16 mouse cellular contexts compared by ENCODE assay signal in the genomic region with DNA sequence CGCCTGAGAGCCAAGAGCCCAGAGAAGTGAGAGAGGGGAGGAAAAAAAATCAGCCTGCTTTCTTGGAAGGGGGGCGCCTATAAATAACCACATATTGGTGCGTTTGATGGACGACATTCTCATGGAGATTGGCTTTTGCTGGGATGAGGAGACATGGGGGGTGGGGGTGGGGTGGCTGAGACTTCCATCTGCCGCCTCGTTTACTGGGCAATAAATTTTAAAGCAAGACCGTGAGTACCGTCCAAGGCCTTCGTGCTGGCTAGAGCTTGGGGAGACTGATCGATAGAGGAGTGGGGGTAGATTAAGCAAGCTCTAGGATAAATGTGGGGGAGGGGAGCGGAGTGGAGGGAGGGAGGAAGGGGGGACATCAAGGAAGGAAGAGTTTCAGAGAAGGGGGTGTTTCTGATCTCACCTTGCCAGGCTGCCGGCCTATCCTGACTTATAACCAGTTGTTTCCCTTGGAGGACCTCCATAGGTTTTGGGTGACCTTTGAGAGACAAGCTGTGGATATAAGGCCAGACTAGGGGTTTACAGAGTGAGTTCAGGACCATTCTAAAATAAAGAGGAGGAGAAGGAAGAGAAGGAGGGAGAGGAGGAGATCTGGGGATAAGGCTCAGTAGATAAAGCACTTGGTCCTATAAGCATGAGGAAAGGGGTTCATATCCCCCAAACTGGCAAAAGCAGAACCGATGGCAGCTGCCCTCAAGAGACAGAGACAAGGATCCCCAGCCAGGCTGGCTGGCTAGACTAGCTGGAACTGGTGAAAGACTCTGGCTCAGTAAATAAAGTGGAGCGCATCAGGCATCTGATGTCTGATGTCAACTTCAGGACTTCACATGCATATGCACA. TPM values are rescaled to one million over a fixed set of nuclear protein-coding genes. Genes with fewer than 3 reads are reported as not detected.
DNase-seq lines count a peak whose midpoint lies in the region; ATAC-seq lines count a peak whose summit lies in the region.
"Had no signal": no experiment of that assay in that cellular context is flagged by ENCODE, and none has a peak within 500 bp of the region (broad histone marks: within the 10 kb centered on the region; RNA-seq: fewer than 3 reads in every experiment).

No protein-coding gene starts in this region.

- WGBS in kidney, embryonic 16.5 days: 22% methylated on average over 14 of the region's 14 CpGs
- 35% methylated on average over 14 of the region's 14 CpGs for WGBS in embryonic facial prominence, embryonic 10.5 days
- WGBS in forebrain, embryonic 16.5 days: 21% methylated on average over 14 of the region's 14 CpGs
- WGBS in limb, embryonic 13.5 days: 15% methylated on average over 14 of the region's 14 CpGs

- no peak overlapping the region for H3K9ac ChIP-seq in kidney, embryonic 16.5 days (replicated peaks; ENCODE audit: low read length)
- 0 out of 2 replicates have a peak overlapping the region, but pooled peaks have one; percentile 16 for H3K9ac ChIP-seq in forebrain, embryonic 16.5 days (replicated peaks; ENCODE audit: low read depth, low read length)
- no peak overlapping the region for H3K9ac ChIP-seq in limb, embryonic 13.5 days
- H3K9ac ChIP-seq: liver, embryonic 12.5 days; lung, embryonic 15.5 days had no signal

- peaks cover 49% of the 10 kb centered on the region for H3K4me1 ChIP-seq in kidney, embryonic 16.5 days (ENCODE audit: insufficient read depth, low read length)
- peaks cover 48% of the 10 kb centered on the region for H3K4me1 ChIP-seq in embryonic facial prominence, embryonic 10.5 days
- peaks cover 28% of the 10 kb centered on the region for H3K4me1 ChIP-seq in forebrain, embryonic 16.5 days (replicated peaks; ENCODE audit: control insufficient read depth, insufficient read depth, low read length)
- H3K4me1 ChIP-seq in limb, embryonic 13.5 days: peaks cover 43% of the 10 kb centered on the region

- no peak for ATAC-seq in kidney, embryonic 16.5 days (ENCODE audit: low FRiP score, low TSS enrichment)
- ATAC-seq in forebrain, embryonic 16.5 days: 0 out of 2 replicates have a peak, but pooled peaks have one; percentile 15
- ATAC-seq in limb, embryonic 13.5 days (ENCODE audit: low FRiP score, low read depth): no peak
- ATAC-seq in erythroid progenitor cell, adult 5-6 weeks (replicated peaks; ENCODE audit: low FRiP score, poor library complexity, severe bottlenecking): no peak
- ATAC-seq: CD4-positive, CD25-positive, alpha-beta regulatory T cell, adult 4 months; liver, embryonic 12.5 days had no signal

- no peak for DNase-seq in kidney, adult 18-20 months
- DNase-seq in embryonic facial prominence, embryonic 10.5 days (ENCODE audit: low spot score): peak; percentile 7
- no peak for DNase-seq in thymus, adult 18-20 months
- DNase-seq in spleen, postnatal 36 days (ENCODE audit: low spot score in 2 of 2): no peak
- DNase-seq: adrenal gland, postnatal 36 days; cerebellum, postnatal 25 days; gastrocnemius, postnatal 36 days; thymus, postnatal 4 days had no signal

- H3K27ac ChIP-seq in kidney, embryonic 16.5 days (ENCODE audit: low read length): no peak overlapping the region
- no peak overlapping the region for H3K27ac ChIP-seq in embryonic facial prominence, embryonic 10.5 days (replicated peaks)
- no peak overlapping the region for H3K27ac ChIP-seq in forebrain, embryonic 16.5 days (ENCODE audit: low read length)
- no peak overlapping the region for H3K27ac ChIP-seq in limb, embryonic 13.5 days
- H3K27ac ChIP-seq: kidney, postnatal 0 days; liver, embryonic 12.5 days; lung, embryonic 15.5 days had no signal

- H3K4me3 ChIP-seq in kidney, embryonic 16.5 days (ENCODE audit: low read length): no peak overlapping the region
- H3K4me3 ChIP-seq in embryonic facial prominence, embryonic 10.5 days: no peak overlapping the region
- H3K4me3 ChIP-seq in forebrain, embryonic 16.5 days (replicated peaks; ENCODE audit: low read length): peak overlapping the region; percentile 10; the same call in 1 of the 2 replicates
- H3K4me3 ChIP-seq in limb, embryonic 13.5 days: no peak overlapping the region
- H3K4me3 ChIP-seq: liver, embryonic 12.5 days; lung, embryonic 15.5 days had no signal

- peak overlapping the region; percentile 28; the same call in 1 of the 2 replicates for H3K4me2 ChIP-seq in kidney, embryonic 16.5 days (replicated peaks; ENCODE audit: low read depth, low read length)
- H3K4me2 ChIP-seq in forebrain, embryonic 16.5 days (ENCODE audit: low read length): peak overlapping the region; percentile 40
- H3K4me2 ChIP-seq in limb, embryonic 13.5 days (replicated peaks): peak overlapping the region; percentile 44
- H3K4me2 ChIP-seq: liver, embryonic 12.5 days; lung, embryonic 15.5 days had no signal

- H3K9me3 ChIP-seq in kidney, embryonic 16.5 days (ENCODE audit: low read length): no peaks in the 10 kb centered on the region
- H3K9me3 ChIP-seq in embryonic facial prominence, embryonic 10.5 days: no peaks in the 10 kb centered on the region
- H3K9me3 ChIP-seq in forebrain, embryonic 16.5 days (ENCODE audit: control insufficient read depth, low read length): no peaks in the 10 kb centered on the region
- H3K9me3 ChIP-seq in limb, embryonic 13.5 days: no peaks in the 10 kb centered on the region; the same call in 1 of the 2 replicates
- H3K9me3 ChIP-seq: liver, embryonic 12.5 days; lung, embryonic 15.5 days had no signal

- peaks cover 4% of the 10 kb centered on the region; the same call in 1 of the 2 replicates for H3K27me3 ChIP-seq in kidney, embryonic 16.5 days (ENCODE audit: insufficient read depth, low read length)
- H3K27me3 ChIP-seq in embryonic facial prominence, embryonic 10.5 days (replicated peaks; ENCODE audit: low read depth, poor library complexity, severe bottlenecking): peaks cover 74% of the 10 kb centered on the region
- H3K27me3 ChIP-seq in forebrain, embryonic 16.5 days (replicated peaks; ENCODE audit: control insufficient read depth, insufficient read depth, low read length): no peaks in the 10 kb centered on the region; the same call in 1 of the 2 replicates
- H3K27me3 ChIP-seq in limb, embryonic 13.5 days: peaks cover 63% of the 10 kb centered on the region

- no peaks in the 10 kb centered on the region for H3K36me3 ChIP-seq in kidney, embryonic 16.5 days (ENCODE audit: insufficient read depth, low read length)
- H3K36me3 ChIP-seq in embryonic facial prominence, embryonic 10.5 days (replicated peaks): no peaks in the 10 kb centered on the region
- no peaks in the 10 kb centered on the region for H3K36me3 ChIP-seq in forebrain, embryonic 16.5 days (ENCODE audit: control insufficient read depth, insufficient read depth)
- H3K36me3 ChIP-seq in limb, embryonic 13.5 days: no peaks in the 10 kb centered on the region
- H3K36me3 ChIP-seq: liver, embryonic 12.5 days; lung, embryonic 15.5 days had no signal

RNA-seq across cellular contexts. Expression of gene Ngfr, which starts 10.9 kb away (rescaled TPM):
- 29.7 and 29.9 TPM in 2 replicates for polyA plus RNA-seq in kidney, embryonic 16.5 days (2015; fragmentation: Nextera tagmentation; extraction: Ambion mirVana)
- polyA plus RNA-seq in embryonic facial prominence, embryonic 10.5 days (2016; fragmentation: Nextera tagmentation; extraction: Ambion mirVana): 21.7 and 23.5 TPM in 2 replicates
- 8.2 and 8.7 TPM in 2 replicates for polyA plus RNA-seq in forebrain, embryonic 16.5 days (2015; fragmentation: Nextera tagmentation; extraction: Ambion mirVana)
- polyA plus RNA-seq in limb, embryonic 13.5 days (2015; fragmentation: Nextera tagmentation; extraction: Ambion mirVana): 29.4 and 34.5 TPM in 2 replicates
- total RNA-seq in erythroid progenitor cell, adult 5-6 weeks (2015; ENCODE audit: low replicate concordance): not detected in 2 replicates
- total RNA-seq in erythroid progenitor cell, adult 5-6 weeks (2017; ENCODE audit: low replicate concordance): not detected in 2 replicates
- polyA plus RNA-seq: CD4-positive, CD25-positive, alpha-beta regulatory T cell, adult 4 months had no signal
